Mouse (Mus musculus) heart, embryonic 11.5 days (tissue): ENCODE results near the gene Mki67. TPM values are rescaled to one million over a fixed set of nuclear protein-coding genes. Genes with fewer than 3 reads are reported as not detected.
"Not testable (repeated sequence)": the region's sequence is repeated elsewhere in the genome, so short reads cannot be mapped to it uniquely, and the experiment has no call there.

Experiments used
- ATAC-seq: fragments of 200-750 bp; cut with Nextera tagmentation; replicated peaks from 2 replicates; pipeline ENCODE4 v1.8.0; 2017; ENCODE audit warnings: moderate library complexity; ENCODE audit not compliant: insufficient number of reproducible peaks, low FRiP score, low TSS enrichment
- H3K27ac ChIP-seq: fragments of 300-500 bp; sonication (generic); 2 replicates; pipeline ENCODE4 v1.5.1; 2014; ENCODE audit warnings: mild to moderate bottlenecking, low read depth, low read length
- H3K27me3 ChIP-seq: fragments of 300-500 bp; sonication (generic); 2 replicates; pipeline ENCODE4 v1.6.1; 2014; ENCODE audit warnings: mild to moderate bottlenecking, low read length, mixed read lengths; ENCODE audit not compliant: control insufficient read depth, insufficient read depth
- H3K36me3 ChIP-seq: fragments of 300-500 bp; sonication (generic); 2 replicates; pipeline ENCODE4 v1.6.1; 2014; ENCODE audit warnings: mild to moderate bottlenecking, low read length, moderate library complexity, mixed read lengths; ENCODE audit not compliant: control insufficient read depth, insufficient read depth
- H3K4me1 ChIP-seq: fragments of 300-500 bp; sonication (generic); 2 replicates; pipeline ENCODE4 v1.6.1; 2014; ENCODE audit warnings: low read length; ENCODE audit not compliant: control insufficient read depth, insufficient read depth
- H3K4me2 ChIP-seq: fragments of 300-500 bp; sonication (generic); 2 replicates; pipeline ENCODE4 v1.6.1; 2014; ENCODE audit warnings: mild to moderate bottlenecking, moderate library complexity
- H3K4me3 ChIP-seq: fragments of 300-500 bp; sonication (generic); 2 replicates; pipeline ENCODE4 v1.5.1; 2014; ENCODE audit warnings: low read depth, low read length
- H3K9ac ChIP-seq: fragments of 300-500 bp; sonication (generic); 2 replicates; pipeline ENCODE4 v1.6.1; 2014; ENCODE audit warnings: mild to moderate bottlenecking, low read depth, low read length, moderate library complexity
- H3K9me3 ChIP-seq: fragments of 300-500 bp; sonication (generic); replicated peaks from 2 replicates; pipeline ENCODE4 v1.6.1; 2016; ENCODE audit warnings: low read length; ENCODE audit not compliant: control insufficient read depth
- WGBS: fragments of 180-500 bp; shearing (Covaris S2); extraction: QIAGEN DNeasy Blood & Tissue Kit; methylation state at CpG from one replicate; pipeline ENCODE4 v1.1.7; 2014; ENCODE audit not compliant: insufficient replicate concordance; 5-methylcytosine and 5-hydroxymethylcytosine counted together
- polyA plus RNA-seq: library from polyadenylated mRNA; unstranded; fragments of >200 nt; fragmentation: Nextera tagmentation; extraction: Ambion mirVana; gene quantifications from 2 replicates; pipeline ENCODE4 v1.2.1, GENCODE M21; 2014

The Mki67 gene
- polyA plus RNA-seq, 1 experiment from 2014 or later, result 52.6 TPM

- H3K27ac ChIP-seq, result no peak overlapping the region
- H3K27me3 ChIP-seq, result no peaks in the 10 kb centered on the region
- WGBS, result 91% methylated on average over 5 of the region's 5 CpGs
- no peak overlapping the region for H3K9ac ChIP-seq
- no peak overlapping the region for H3K4me3 ChIP-seq
- H3K9me3 ChIP-seq, result no peaks in the 10 kb centered on the region
- no peak overlapping the region for H3K4me2 ChIP-seq
- H3K36me3 ChIP-seq, result peaks cover 61% of the 10 kb centered on the region
- ATAC-seq, result no peak
- H3K4me1 ChIP-seq, result no peaks in the 10 kb centered on the region
These were observed 21.4 kb downstream of the Mki67 start for GRCm38 (mm10) chr7:135694796-135695195.

GRCm38 (mm10) chr7:135694130-135694529 lies 22.0 kb downstream of the Mki67 start:
- Histone ChIP-seq H3K9me3 (no peaks in the 10 kb centered on the region), H3K4me1 (no peaks in the 10 kb centered on the region), H3K27me3 (no peaks in the 10 kb centered on the region), H3K27ac (no peak overlapping the region), H3K36me3 (peaks cover 61% of the 10 kb centered on the region), H3K4me2 (no peak overlapping the region), H3K4me3 (no peak overlapping the region), H3K9ac (no peak overlapping the region)
- WGBS, result 92% methylated on average over 4 of the region's 4 CpGs
- no peak for ATAC-seq

- 89% methylated on average over 5 of the region's 5 CpGs for WGBS
- ATAC-seq, result no peak
These were observed 24.2 kb downstream of the Mki67 start for GRCm38 (mm10) chr7:135691941-135692340.

DNA sequence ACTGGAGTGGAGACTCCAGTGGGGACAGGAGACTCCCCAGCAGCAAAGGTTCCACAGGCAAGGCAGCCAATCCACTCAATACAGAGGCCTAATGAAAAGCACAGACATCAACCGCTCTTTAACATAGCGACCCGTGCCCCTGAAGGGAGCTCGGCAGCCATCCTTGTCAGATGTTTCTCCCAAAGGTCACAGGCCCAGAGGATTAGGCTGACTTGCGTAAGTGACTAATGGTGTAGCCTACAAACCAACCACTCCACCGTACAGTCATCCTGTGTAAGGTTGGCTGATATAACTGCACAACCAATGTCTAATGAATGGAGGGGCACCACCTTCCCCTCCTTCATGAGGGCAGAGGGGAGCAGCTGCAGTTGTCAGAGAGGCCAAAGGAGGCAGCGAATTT lies 26.8 kb downstream of the Mki67 start:
- Histone ChIP-seq H3K9me3 (no peaks in the 10 kb centered on the region), H3K36me3 (peaks cover 38% of the 10 kb centered on the region), H3K27ac (no peak overlapping the region), H3K27me3 (no peaks in the 10 kb centered on the region), H3K4me1 (no peaks in the 10 kb centered on the region), H3K4me2 (no peak overlapping the region), H3K9ac (no peak overlapping the region), H3K4me3 (no peak overlapping the region)
- WGBS, result 93% methylated on average over 7 of the region's 7 CpGs
- ATAC-seq, result no peak

More at GRCm38 (mm10) chr7:135691941-135692340, 24.2 kb downstream of the Mki67 start:
- no peak overlapping the region for H3K9ac ChIP-seq
- H3K27ac ChIP-seq, result no peak overlapping the region
- no peaks in the 10 kb centered on the region for H3K9me3 ChIP-seq
- peaks cover 50% of the 10 kb centered on the region for H3K36me3 ChIP-seq
- H3K4me3 ChIP-seq, result no peak overlapping the region
- no peaks in the 10 kb centered on the region for H3K27me3 ChIP-seq
- no peak overlapping the region for H3K4me2 ChIP-seq
- no peaks in the 10 kb centered on the region for H3K4me1 ChIP-seq

GRCm38 (mm10) chr7:135684938-135685337 lies 31.2 kb downstream of the Mki67 start:
- Histone ChIP-seq H3K4me2 (no peak overlapping the region), H3K27ac (no peak overlapping the region), H3K36me3 (peaks cover 16% of the 10 kb centered on the region), H3K9me3 (no peaks in the 10 kb centered on the region), H3K4me1 (no peaks in the 10 kb centered on the region), H3K4me3 (no peak overlapping the region), H3K9ac (no peak overlapping the region), H3K27me3 (no peaks in the 10 kb centered on the region)
- no peak for ATAC-seq
- WGBS, result 82% methylated on average over 7 of the region's 7 CpGs

DNA sequence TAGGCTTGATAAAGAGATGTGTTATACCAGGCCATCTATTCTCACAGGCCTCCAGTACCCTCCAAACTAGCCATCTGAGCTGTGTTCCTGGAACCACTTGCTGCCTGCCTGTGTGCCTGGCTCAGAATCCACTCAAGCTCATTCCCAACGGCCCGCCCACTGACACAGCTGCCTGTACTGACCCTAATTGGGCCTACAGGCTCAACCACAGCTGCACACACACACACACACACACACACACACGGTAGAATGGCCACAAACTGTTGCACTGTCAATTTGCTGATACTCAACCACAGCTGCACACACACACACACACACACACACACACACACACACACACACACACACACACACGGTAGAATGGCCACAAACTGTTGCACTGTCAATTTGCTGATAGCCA lies 32.1 kb downstream of the Mki67 start:
- H3K27ac ChIP-seq, H3K27me3 ChIP-seq, H3K4me1 ChIP-seq, H3K4me3 ChIP-seq, H3K9me3 ChIP-seq, H3K9ac ChIP-seq, ATAC-seq, H3K4me2 ChIP-seq: not testable (repeated sequence)
- H3K36me3 ChIP-seq, result peaks cover 10% of the 10 kb centered on the region
- WGBS, result 70% methylated on average over 4 of the region's 4 CpGs

- H3K9ac ChIP-seq, result no peak overlapping the region
- H3K36me3 ChIP-seq, result no peaks in the 10 kb centered on the region
- no peaks in the 10 kb centered on the region for H3K4me1 ChIP-seq
- H3K4me2 ChIP-seq, result no peak overlapping the region
- no peak for ATAC-seq
- no peaks in the 10 kb centered on the region for H3K9me3 ChIP-seq
- no peak overlapping the region for H3K27ac ChIP-seq
- H3K27me3 ChIP-seq, result no peaks in the 10 kb centered on the region
- WGBS, result 73% methylated on average over 5 of the region's 5 CpGs
- no peak overlapping the region for H3K4me3 ChIP-seq
These were observed 35.8 kb downstream of the Mki67 start for GRCm38 (mm10) chr7:135680334-135680733.

GRCm38 (mm10) chr7:135676722-135677121 lies 39.4 kb downstream of the Mki67 start:
- 70% methylated on average over 8 of the region's 8 CpGs for WGBS
- Histone ChIP-seq H3K27ac (no peak overlapping the region), H3K4me1 (no peaks in the 10 kb centered on the region), H3K4me3 (no peak overlapping the region), H3K9ac (no peak overlapping the region), H3K4me2 (no peak overlapping the region), H3K36me3 (no peaks in the 10 kb centered on the region), H3K27me3 (no peaks in the 10 kb centered on the region), H3K9me3 (no peaks in the 10 kb centered on the region)
- no peak for ATAC-seq

- no peaks in the 10 kb centered on the region for H3K9me3 ChIP-seq
- H3K4me2 ChIP-seq, result no peak overlapping the region
- no peak for ATAC-seq
- H3K9ac ChIP-seq, result no peak overlapping the region
- no peaks in the 10 kb centered on the region for H3K36me3 ChIP-seq
- H3K4me1 ChIP-seq, result no peaks in the 10 kb centered on the region
- no peaks in the 10 kb centered on the region for H3K27me3 ChIP-seq
- H3K4me3 ChIP-seq, result no peak overlapping the region
- no peak overlapping the region for H3K27ac ChIP-seq
- WGBS, result 67% methylated on average over 3 of the region's 3 CpGs
These were observed 42.6 kb downstream of the Mki67 start for GRCm38 (mm10) chr7:135673576-135673975.
